Mouse (Mus musculus): ENCODE data around the gene Sval3.

Gene Sval3

DNA sequence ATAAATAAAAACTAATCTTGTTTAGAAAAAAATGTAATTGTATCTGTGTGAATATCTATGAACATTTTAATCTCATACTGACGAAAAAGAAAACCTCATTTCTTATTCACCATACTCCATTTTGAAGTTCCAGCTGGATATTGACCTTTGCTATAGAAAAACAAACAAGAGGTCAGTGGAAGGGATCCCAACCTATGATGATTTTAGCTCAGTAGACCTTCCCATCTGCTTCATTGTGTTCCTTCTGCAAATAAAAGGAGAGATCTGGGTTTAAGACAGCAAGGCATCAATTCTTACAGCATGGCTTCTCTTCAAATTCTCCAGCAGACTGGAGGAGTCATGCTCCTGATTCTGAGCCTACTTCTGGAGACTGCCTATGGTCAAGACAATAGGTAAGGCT lies at the start of gene Sval3:
TSS of gene Sval3 (plus strand) at position 301 of the 400 bp plus-strand sequence.
- no peak for DNase-seq (ENCODE audit: low read depth, low spot score)

DNA sequence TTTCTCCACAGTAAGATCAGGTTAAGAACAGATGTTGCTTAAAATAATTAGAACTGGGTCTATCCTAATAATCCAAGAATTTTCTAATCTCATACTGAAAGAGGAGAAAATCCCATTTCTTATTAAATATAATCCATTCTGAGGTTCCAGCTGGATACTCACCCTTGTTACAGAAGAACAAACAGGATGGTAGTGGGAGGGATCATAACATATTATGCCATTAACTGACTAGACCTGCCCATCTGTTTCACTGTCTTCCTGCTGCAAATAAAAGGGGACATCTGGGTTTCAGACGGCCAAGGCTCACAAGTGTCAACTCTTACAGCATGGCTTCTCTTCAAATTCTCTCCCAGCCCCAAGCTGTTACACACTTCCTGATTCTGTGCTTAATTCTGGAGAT lies 16.6 kb upstream of the Sval3 start, which contains the start of gene Sval1:
TSS of gene Sval1 (plus strand) at position 301 of the 400 bp plus-strand sequence.
- DNase-seq (ENCODE audit: low read depth, low spot score) = no peak

Data from retina, adult 2 months (tissue).